Mouse (Mus musculus) bone marrow, adult 2 months (tissue): Measurements from ENCODE around the gene Apold1. TPM values are rescaled to one million over a fixed set of nuclear protein-coding genes. Genes with fewer than 3 reads are reported as not detected.

Experiments used
- H3K27ac ChIP-seq: fragments of 200-500 bp; 2 replicates; pipeline ENCODE4 v1.5.1; 2012; ENCODE audit warnings: low read depth, mild to moderate bottlenecking, control low read depth, inconsistent platforms, low read length; ENCODE audit not compliant: control insufficient read depth, poor library complexity, insufficient read depth
- H3K4me1 ChIP-seq: fragments of 200-500 bp; 2 replicates; pipeline ENCODE4 v1.6.1; 2011; ENCODE audit warnings: low read length; ENCODE audit not compliant: control insufficient read depth, insufficient read depth
- H3K4me3 ChIP-seq: fragments of 200-500 bp; replicated peaks from 2 replicates; pipeline ENCODE3; 2011; ENCODE audit warnings: mild to moderate bottlenecking, low read depth, low read length, control low read depth; ENCODE audit not compliant: control insufficient read depth
- CTCF ChIP-seq: fragments of 200-500 bp; IDR thresholded peaks from 2 replicates; pipeline ENCODE4 v1.5.1; 2011; ENCODE audit warnings: low read length, control low read depth; ENCODE audit not compliant: control insufficient read depth, insufficient read depth
- POLR2A ChIP-seq: fragments of 200-500 bp; IDR thresholded peaks from 2 replicates; pipeline ENCODE4 v1.6.1; 2011; ENCODE audit warnings: low read depth, mild to moderate bottlenecking, control low read depth, low read length, borderline replicate concordance; ENCODE audit not compliant: control insufficient read depth
- WGBS: fragments of 180-500 bp; shearing (Covaris S2); methylation state at CpG from one replicate; pipeline ENCODE4 v1.1.7; 2018; 5-methylcytosine and 5-hydroxymethylcytosine counted together
- polyA plus RNA-seq: library from polyadenylated mRNA; stranded (reverse); fragments of >200 nt; gene quantifications from 2 replicates; pipeline ENCODE4 v1.2.4, GENCODE M21; 2011; ENCODE audit warnings: low replicate concordance; ENCODE audit not compliant: missing spikeins, insufficient read depth, insufficient read length

The Apold1 gene
- polyA plus RNA-seq, 1 experiment = 6.2 TPM

- H3K27ac ChIP-seq = no peak overlapping the region
- H3K4me3 ChIP-seq = no peak overlapping the region
- whole genome bisulfite sequencing = 60% methylated on average over 4 of the region's 4 CpGs
- TF ChIP-seq CTCF (no peak), POLR2A (no peak)
- H3K4me1 ChIP-seq = peaks cover 2% of the 10 kb centered on the region
Observed at GRCm38 (mm10) chr6:135006372-135006771, 24.9 kb downstream of the Apold1 start.

- TF ChIP-seq POLR2A = peak; percentile 84; the same call in 1 of the 2 replicates
- TF ChIP-seq CTCF = peak; percentile 100
- Histone ChIP-seq H3K27ac (peak within 1 kb of the TSS; percentile 5), H3K4me3 (peak within 1 kb of the TSS; percentile 87), H3K4me1 (peaks cover 2% of the 10 kb centered on the region)
- WGBS = 5% methylated on average over 19 of the region's 19 CpGs
Observed at GRCm38 (mm10) chr6:135011048-135011733, 29.7 kb downstream of the Apold1 start, which contains the start of gene Ddx47. Ddx47 (plus strand) TSS chr6:135011612.

DNA sequence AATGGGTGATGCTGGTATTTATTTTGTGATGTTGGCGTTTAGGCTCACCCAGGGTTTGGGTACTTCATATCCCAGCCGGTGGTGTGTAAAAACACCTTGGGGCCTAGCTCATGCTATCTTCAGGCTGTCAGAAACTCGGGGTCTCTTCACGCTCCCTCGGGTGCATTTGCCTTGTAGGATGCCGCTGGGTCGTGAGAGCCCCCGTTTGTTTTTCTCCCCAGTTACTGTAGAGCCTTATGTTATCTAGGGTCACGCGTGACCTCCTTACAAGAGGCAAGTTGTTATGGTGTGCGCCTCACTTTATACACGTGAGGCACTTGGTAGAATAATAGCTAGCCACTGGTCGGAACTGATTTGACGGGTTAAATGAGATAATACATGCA, 30.2 kb downstream of the Apold1 start:
- Histone ChIP-seq H3K27ac (peak overlapping the region; percentile 5), H3K4me1 (peaks cover 2% of the 10 kb centered on the region), H3K4me3 (peak overlapping the region; percentile 87)
- under 1% methylated on average over 14 of the region's 14 CpGs for WGBS
- TF ChIP-seq CTCF (no peak), POLR2A (no peak)

- TF ChIP-seq CTCF (no peak), POLR2A (no peak)
- WGBS = 68% methylated on average over 11 of the region's 11 CpGs
- Histone ChIP-seq H3K4me1 (peaks cover under 1% of the 10 kb centered on the region), H3K4me3 (no peak overlapping the region), H3K27ac (no peak overlapping the region)
Observed at GRCm38 (mm10) chr6:135017211-135017610, 35.7 kb downstream of the Apold1 start.

DNA sequence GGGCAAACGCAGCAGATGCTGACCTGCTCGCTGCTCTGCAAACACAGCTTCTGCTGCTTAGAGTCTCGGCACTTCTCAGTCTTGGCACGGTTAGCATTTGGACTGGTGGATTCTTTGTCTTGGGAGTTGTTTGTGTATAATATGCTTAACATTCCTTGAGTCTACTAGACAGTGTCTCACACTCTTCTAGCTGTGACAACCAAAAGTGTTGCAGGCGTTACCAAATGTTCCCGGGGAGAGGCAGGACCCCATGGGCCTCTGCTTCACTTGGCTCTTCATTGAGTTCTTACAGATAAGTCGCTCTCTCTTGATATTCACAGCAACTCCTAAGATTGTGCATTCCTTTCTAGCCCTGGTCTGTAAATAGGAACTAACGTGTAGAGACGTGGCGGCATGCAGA, 38.0 kb downstream of the Apold1 start:
- no peak overlapping the region for H3K27ac ChIP-seq
- H3K4me3 ChIP-seq = no peak overlapping the region
- 91% methylated on average over 10 of the region's 10 CpGs for whole genome bisulfite sequencing
- no peaks in the 10 kb centered on the region for H3K4me1 ChIP-seq
- TF ChIP-seq POLR2A = no peak
- TF ChIP-seq CTCF = no peak

DNA sequence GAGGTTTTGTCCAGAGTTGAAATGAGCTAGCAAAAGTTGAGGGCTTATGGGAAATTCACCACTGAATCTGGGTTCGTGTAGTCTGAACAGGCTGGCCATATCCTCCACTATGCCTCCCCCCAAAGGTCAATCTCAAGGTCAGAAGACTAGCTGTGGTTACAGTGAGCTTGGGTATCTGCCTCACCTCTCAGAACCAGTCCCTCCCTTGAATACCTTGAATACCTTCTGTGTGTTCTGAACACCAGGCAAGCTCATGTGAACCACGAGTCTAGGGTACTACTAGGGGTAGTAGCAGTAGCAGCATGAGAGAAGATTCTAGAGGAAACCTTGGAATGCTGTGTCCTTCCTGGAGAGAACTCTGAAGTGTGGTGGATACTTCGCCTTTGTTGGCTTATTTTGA, 40.1 kb downstream of the Apold1 start:
- Histone ChIP-seq H3K4me3 (no peak overlapping the region), H3K27ac (no peak overlapping the region), H3K4me1 (no peaks in the 10 kb centered on the region)
- WGBS = 84% methylated on average over 3 of the region's 3 CpGs
- TF ChIP-seq POLR2A (no peak), CTCF (no peak)

GRCm38 (mm10) chr6:135023379-135023778, 41.9 kb downstream of the Apold1 start:
- TF ChIP-seq POLR2A = no peak
- TF ChIP-seq CTCF = no peak
- Histone ChIP-seq H3K4me1 (no peaks in the 10 kb centered on the region), H3K4me3 (no peak overlapping the region)

GRCm38 (mm10) chr6:135024781-135025420, 43.4 kb downstream of the Apold1 start:
- WGBS = 84% methylated on average over 1 of the region's 1 CpGs
- H3K4me3 ChIP-seq = no peak overlapping the region
- H3K27ac ChIP-seq = no peak overlapping the region
- H3K4me1 ChIP-seq = no peaks in the 10 kb centered on the region
- TF ChIP-seq POLR2A (no peak), CTCF (no peak)

More at GRCm38 (mm10) chr6:135023379-135023778, 41.9 kb downstream of the Apold1 start:
- no peak overlapping the region for H3K27ac ChIP-seq
- WGBS = 90% methylated on average over 14 of the region's 14 CpGs
